Mouse (Mus musculus) MEL (cell line): Measurements from ENCODE around the gene Irf2bp1.

ENCODE experiments used
- CTCF ChIP-seq, 3 experiments: IDR thresholded peaks in 2 of 3; conservative IDR thresholded peaks in 1 of 3; 2 replicates each; pipeline ENCODE4 v1.5.1; 2011 to 2012; ENCODE audit warnings: low read length in 3 of 3, low read depth in 2 of 3, mild to moderate bottlenecking in 2 of 3, improper control_type of control experiment in 1 of 3, inconsistent platforms in 1 of 3, mixed read lengths in 1 of 3, moderate library complexity in 1 of 3; ENCODE audit not compliant: control insufficient read depth in 1 of 3, insufficient read depth in 1 of 3, poor library complexity in 1 of 3, severe bottlenecking in 1 of 3
- EP300 ChIP-seq, 2 experiments: IDR thresholded peaks; 2 replicates each; pipeline ENCODE4 v1.6.1; 2011; ENCODE audit warnings: improper control_type of control experiment in 2 of 2, low read length in 2 of 2, low read depth in 1 of 2, mild to moderate bottlenecking in 1 of 2
- GATA1 ChIP-seq: IDR thresholded peaks from 2 replicates; pipeline ENCODE4 v1.6.1; 2011; ENCODE audit warnings: low read depth, low read length, improper control_type of control experiment
- MAFK ChIP-seq: IDR thresholded peaks from 2 replicates; pipeline ENCODE4 v1.6.1; 2011; ENCODE audit warnings: low read depth, mild to moderate bottlenecking, low read length, improper control_type of control experiment, borderline replicate concordance
- NRF1 ChIP-seq: IDR thresholded peaks from 2 replicates; pipeline ENCODE4 v1.6.1; 2014; ENCODE audit warnings: low read depth, mild to moderate bottlenecking, inconsistent platforms, low read length, improper control_type of control experiment, moderate library complexity; ENCODE audit not compliant: poor library complexity, insufficient read depth, severe bottlenecking
- POLR2A ChIP-seq, 2 experiments: IDR thresholded peaks; 2 replicates each; pipeline ENCODE4 v1.6.1; 2011 to 2012; ENCODE audit warnings: low read length in 2 of 2, mild to moderate bottlenecking in 2 of 2, control low read depth in 1 of 2, improper control_type of control experiment in 1 of 2, low read depth in 1 of 2, moderate library complexity in 1 of 2; ENCODE audit not compliant: control insufficient read depth in 1 of 2, insufficient read depth in 1 of 2, poor library complexity in 1 of 2
- RAD21 ChIP-seq: IDR thresholded peaks from 2 replicates; pipeline ENCODE4 v1.6.1; 2011; ENCODE audit warnings: mild to moderate bottlenecking, low read depth, low read length, improper control_type of control experiment
- TBP ChIP-seq: IDR thresholded peaks from 2 replicates; pipeline ENCODE4 v1.8.0; 2011; ENCODE audit warnings: low read depth, low read length, improper control_type of control experiment
- ZKSCAN1 ChIP-seq: IDR thresholded peaks from 2 replicates; pipeline ENCODE4 v1.6.1; 2012; ENCODE audit warnings: low read depth, mild to moderate bottlenecking, inconsistent platforms, low read length, improper control_type of control experiment, moderate library complexity
- ZNF384 ChIP-seq: IDR thresholded peaks from 2 replicates; pipeline ENCODE4 v1.6.1; 2012; ENCODE audit warnings: low read depth, mild to moderate bottlenecking, inconsistent platforms, low read length, improper control_type of control experiment

DNA sequence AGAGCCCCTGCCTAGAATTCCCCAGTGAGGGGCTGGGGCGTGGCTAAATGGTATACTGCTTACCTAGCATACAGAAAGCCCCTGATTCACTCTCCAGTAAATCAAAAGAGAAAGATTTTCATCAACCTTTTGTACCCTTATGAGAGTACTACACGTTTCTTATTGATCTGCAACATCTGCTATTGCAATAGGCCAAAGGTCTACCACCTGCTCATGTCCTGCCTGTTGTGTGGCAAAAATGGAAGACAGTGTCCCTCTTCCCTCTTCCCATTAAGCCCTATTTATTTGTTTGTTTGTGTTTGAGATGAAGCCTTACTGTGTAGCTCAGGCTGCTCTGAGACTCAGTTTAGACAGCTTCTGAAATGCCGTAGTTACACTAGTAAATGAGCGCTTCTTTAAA, 12.2 kb downstream of the Irf2bp1 start:
- no peak for TF ChIP-seq RAD21
- TF ChIP-seq NRF1 = no peak
- no peak for TF ChIP-seq MAFK
- no peak for TF ChIP-seq TBP
- no peak for TF ChIP-seq ZNF384
- no peak for TF ChIP-seq GATA1
- TF ChIP-seq ZKSCAN1 = no peak
- no peak for TF ChIP-seq CTCF (IDR thresholded peaks at IDR 0.05 in 2 of 3, conservative IDR thresholded peaks at IDR 0.05 in 1 of 3; ENCODE audit: control insufficient read depth in 1 of 3, insufficient read depth in 1 of 3, low read depth in 2 of 3, low read length in 3 of 3, poor library complexity in 1 of 3, severe bottlenecking in 1 of 3)
- TF ChIP-seq EP300 (IDR thresholded peaks at IDR 0.05; ENCODE audit: low read depth in 1 of 2, low read length in 2 of 2) = no peak
- no peak for TF ChIP-seq POLR2A (IDR thresholded peaks at IDR 0.05; ENCODE audit: control insufficient read depth in 1 of 2, insufficient read depth in 1 of 2, low read depth in 1 of 2, low read length in 2 of 2, poor library complexity in 1 of 2)
